Mouse (Mus musculus) hindbrain, embryonic 11.5 days (tissue): ENCODE results near the gene Hist1h1a. TPM values are rescaled to one million over a fixed set of nuclear protein-coding genes. Genes with fewer than 3 reads are reported as not detected.

Experiments used
- ATAC-seq: fragments of 200-750 bp; cut with Nextera tagmentation; 2 replicates; pipeline ENCODE4 v1.8.0; 2017; ENCODE audit warnings: mild to moderate bottlenecking, moderate TSS enrichment, moderate library complexity; ENCODE audit not compliant: low FRiP score
- DNase-seq: peaks from one replicate; pipeline ENCODE4 v3.0.0-alpha.2; 2015; ENCODE audit warnings: low spot score
- H3K27ac ChIP-seq: fragments of 300-500 bp; sonication (generic); 2 replicates; pipeline ENCODE4 v1.5.1; 2014; ENCODE audit warnings: mild to moderate bottlenecking, low read depth, low read length
- H3K27me3 ChIP-seq: fragments of 300-500 bp; sonication (generic); 2 replicates; pipeline ENCODE4 v1.6.1; 2014; ENCODE audit warnings: mild to moderate bottlenecking, low read length, moderate library complexity, mixed read lengths; ENCODE audit not compliant: control insufficient read depth, insufficient read depth
- H3K36me3 ChIP-seq: fragments of 300-500 bp; sonication (generic); 2 replicates; pipeline ENCODE4 v1.6.1; 2014; ENCODE audit warnings: mild to moderate bottlenecking, low read length, moderate library complexity, mixed read lengths; ENCODE audit not compliant: control insufficient read depth, insufficient read depth
- H3K4me1 ChIP-seq: fragments of 300-500 bp; sonication (generic); replicated peaks from 2 replicates; pipeline ENCODE4 v1.6.1; 2014; ENCODE audit warnings: low read length, mixed read lengths; ENCODE audit not compliant: control insufficient read depth, insufficient read depth
- H3K4me2 ChIP-seq: fragments of 300-500 bp; sonication (generic); replicated peaks from 2 replicates; pipeline ENCODE4 v1.6.1; 2014; ENCODE audit warnings: mild to moderate bottlenecking, low read depth, low read length
- H3K4me3 ChIP-seq: fragments of 300-500 bp; sonication (generic); 2 replicates; pipeline ENCODE4 v1.5.1; 2014; ENCODE audit warnings: low read depth, low read length
- H3K9ac ChIP-seq: fragments of 300-500 bp; sonication (generic); 2 replicates; pipeline ENCODE4 v1.6.1; 2014; ENCODE audit warnings: low read depth, low read length
- H3K9me3 ChIP-seq: fragments of 300-500 bp; sonication (generic); 2 replicates; pipeline ENCODE4 v1.6.1; 2016; ENCODE audit warnings: low read length; ENCODE audit not compliant: control insufficient read depth
- WGBS: fragments of 180-500 bp; shearing (Covaris S2); extraction: QIAGEN DNeasy Blood & Tissue Kit; methylation state at CpG from one replicate; pipeline ENCODE4 v1.1.7; 2014; 5-methylcytosine and 5-hydroxymethylcytosine counted together
- polyA plus RNA-seq: library from polyadenylated mRNA; unstranded; fragments of >200 nt; fragmentation: Nextera tagmentation; extraction: Ambion mirVana; gene quantifications from 2 replicates; pipeline ENCODE4 v1.2.1, GENCODE M21; 2014

The Hist1h1a gene
- polyA plus RNA-seq, 1 experiment from 2014 or later: 3.7 TPM

DNA sequence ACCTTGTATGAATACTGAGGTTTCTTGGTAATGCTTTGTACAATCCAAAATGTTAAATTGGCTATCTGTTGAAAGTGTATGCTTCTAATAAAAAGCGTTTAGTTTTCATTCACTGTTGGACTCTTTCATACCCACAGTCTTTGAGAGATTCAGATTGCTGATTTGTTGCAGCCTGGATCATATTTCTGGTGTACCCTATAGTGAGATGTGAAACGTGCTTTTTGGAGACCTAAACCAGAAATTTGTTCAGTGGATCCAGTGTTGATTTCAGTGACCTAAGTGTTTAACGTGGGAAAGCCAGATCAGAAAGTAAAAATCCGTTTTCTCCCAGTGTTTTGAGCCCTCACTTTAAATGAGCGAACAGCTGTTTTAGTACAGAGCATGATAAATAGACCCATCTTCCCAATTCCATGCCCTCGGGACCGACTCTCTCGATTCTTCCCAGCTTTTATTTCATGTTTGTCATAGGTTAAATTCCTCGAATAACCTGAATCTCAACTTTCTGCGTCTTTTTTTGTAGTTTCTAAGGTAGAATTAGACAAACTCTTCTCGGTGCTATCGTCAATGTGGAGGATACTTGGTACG lies 23.1 kb upstream of the Hist1h1a start:
- Histone ChIP-seq H3K9ac (peak overlapping the region; percentile 75), H3K27me3 (no peaks in the 10 kb centered on the region), H3K36me3 (no peaks in the 10 kb centered on the region), H3K9me3 (no peaks in the 10 kb centered on the region), H3K4me3 (peak overlapping the region; percentile 57), H3K4me1 (0 out of 2 replicates have a peak, but pooled peaks cover 3% of the 10 kb centered on the region), H3K27ac (peak overlapping the region; percentile 96), H3K4me2 (peak overlapping the region; percentile 96)
- no peak for ATAC-seq
- WGBS: 31% methylated on average over 13 of the region's 13 CpGs
- no peak for DNase-seq

DNA sequence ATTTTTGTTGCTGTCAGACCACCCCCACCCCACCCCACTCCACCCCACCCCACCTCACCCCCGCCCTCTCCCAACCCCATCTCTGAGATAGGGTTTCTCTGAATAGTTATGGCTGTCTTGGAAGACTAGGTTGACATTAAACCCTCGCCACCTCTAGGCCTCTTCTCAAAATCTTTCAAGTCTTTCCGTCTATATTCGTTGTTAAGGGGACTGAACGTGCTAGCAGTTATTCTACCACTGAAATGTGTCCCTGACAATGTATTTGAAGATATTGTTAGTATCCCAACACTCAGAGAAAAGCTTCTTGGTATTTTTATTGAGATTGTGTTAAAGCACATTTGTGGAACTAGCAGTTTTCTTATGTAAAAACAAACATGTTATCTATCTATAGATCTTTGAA lies 22.6 kb upstream of the Hist1h1a start:
- no peak for ATAC-seq
- peak overlapping the region; percentile 96; the same call in 1 of the 2 replicates for H3K4me2 ChIP-seq
- 47% methylated on average over 5 of the region's 5 CpGs for WGBS

DNA sequence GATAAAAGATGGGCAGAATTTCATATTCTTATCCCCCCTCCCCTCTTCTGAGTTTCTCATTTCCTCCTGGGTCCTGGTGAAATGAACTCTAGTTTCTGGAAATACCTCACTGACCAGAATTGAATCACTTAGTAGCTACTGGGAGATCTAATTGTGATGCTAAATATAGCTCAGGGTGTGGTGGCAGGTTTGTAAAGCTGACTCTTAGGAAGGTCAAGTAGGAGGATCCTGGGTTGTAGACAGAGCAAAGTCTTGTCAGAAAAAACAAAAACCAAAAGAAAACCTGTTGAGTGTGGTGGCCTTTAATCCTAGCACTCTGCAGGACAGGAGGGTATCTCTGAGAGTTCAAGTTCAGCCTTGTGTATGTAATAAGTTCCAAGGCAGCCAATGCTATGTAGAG lies 21.5 kb upstream of the Hist1h1a start:
- ATAC-seq (no peak), DNase-seq (no peak)
- Histone ChIP-seq H3K4me3 (no peak overlapping the region), H3K27me3 (no peaks in the 10 kb centered on the region), H3K9me3 (no peaks in the 10 kb centered on the region), H3K4me2 (no peak overlapping the region; the same call in 1 of the 2 replicates), H3K9ac (no peak overlapping the region), H3K4me1 (0 out of 2 replicates have a peak, but pooled peaks cover 3% of the 10 kb centered on the region), H3K27ac (no peak overlapping the region), H3K36me3 (no peaks in the 10 kb centered on the region)

More for the DNA sequence above, 22.6 kb upstream of the Hist1h1a start:
- Histone ChIP-seq H3K27ac (0 out of 2 replicates have a peak overlapping the region, but pooled peaks have one; percentile 20), H3K36me3 (no peaks in the 10 kb centered on the region), H3K9ac (peak overlapping the region; percentile 27; the same call in 1 of the 2 replicates), H3K27me3 (no peaks in the 10 kb centered on the region), H3K4me3 (no peak overlapping the region), H3K9me3 (no peaks in the 10 kb centered on the region), H3K4me1 (0 out of 2 replicates have a peak, but pooled peaks cover 3% of the 10 kb centered on the region)
- DNase-seq: no peak

DNA sequence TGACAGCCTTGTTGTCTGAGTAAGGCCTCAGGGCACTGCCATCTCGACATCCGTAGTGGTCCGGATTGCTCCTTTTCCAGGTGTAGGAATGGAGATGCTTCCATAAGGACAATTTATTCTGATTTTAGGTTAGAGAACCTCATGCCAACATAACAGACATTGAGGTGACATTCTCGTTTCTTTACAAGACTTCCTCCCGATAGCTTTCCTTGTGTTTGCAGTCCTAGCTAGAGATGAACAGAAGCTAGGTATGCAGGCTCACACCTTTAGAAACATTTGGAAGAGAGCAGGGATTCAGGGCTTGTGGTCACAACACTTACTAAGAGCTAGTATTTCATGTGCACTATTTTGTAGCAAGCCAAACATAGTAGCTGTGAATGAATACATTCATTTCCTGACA lies 20.3 kb upstream of the Hist1h1a start:
- no peaks in the 10 kb centered on the region for H3K9me3 ChIP-seq
- H3K4me3 ChIP-seq: no peak overlapping the region
- no peaks in the 10 kb centered on the region for H3K36me3 ChIP-seq
- no peak for DNase-seq
- peaks cover 7% of the 10 kb centered on the region; the same call in 1 of the 2 replicates for H3K4me1 ChIP-seq
- H3K27ac ChIP-seq: no peak overlapping the region
- H3K4me2 ChIP-seq: no peak overlapping the region
- H3K27me3 ChIP-seq: no peaks in the 10 kb centered on the region
- H3K9ac ChIP-seq: no peak overlapping the region
- no peak for ATAC-seq
- WGBS: 79% methylated on average over 5 of the region's 5 CpGs

DNA sequence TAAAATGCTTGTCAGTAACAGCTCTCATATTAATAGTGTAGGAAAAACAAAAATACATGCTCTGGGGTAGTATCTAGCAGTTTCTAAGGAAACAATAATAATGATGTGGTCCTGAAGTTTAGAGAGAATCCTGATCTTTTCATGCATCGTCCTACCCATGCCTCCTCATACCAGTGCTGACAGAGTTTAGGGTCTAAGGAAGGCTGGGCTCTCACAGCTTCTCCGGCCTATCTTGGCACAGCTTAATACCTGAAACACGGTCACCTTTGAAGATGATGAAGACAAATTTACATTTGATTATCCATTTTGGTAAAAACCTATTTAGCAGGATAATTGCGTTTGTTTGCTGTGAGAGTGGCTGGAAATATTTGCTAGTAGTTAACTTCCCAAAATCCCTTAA lies 19.5 kb upstream of the Hist1h1a start:
- 50% methylated on average over 4 of the region's 4 CpGs for WGBS
- Histone ChIP-seq H3K4me1 (peaks cover 7% of the 10 kb centered on the region; the same call in 1 of the 2 replicates), H3K27me3 (no peaks in the 10 kb centered on the region), H3K9me3 (no peaks in the 10 kb centered on the region), H3K9ac (peak overlapping the region; percentile 19; the same call in 1 of the 2 replicates), H3K4me2 (peak overlapping the region; percentile 39), H3K27ac (peak overlapping the region; percentile 66), H3K36me3 (no peaks in the 10 kb centered on the region), H3K4me3 (peak overlapping the region; percentile 30; the same call in 1 of the 2 replicates)
- ATAC-seq (no peak), DNase-seq (peak; percentile 34)

DNA sequence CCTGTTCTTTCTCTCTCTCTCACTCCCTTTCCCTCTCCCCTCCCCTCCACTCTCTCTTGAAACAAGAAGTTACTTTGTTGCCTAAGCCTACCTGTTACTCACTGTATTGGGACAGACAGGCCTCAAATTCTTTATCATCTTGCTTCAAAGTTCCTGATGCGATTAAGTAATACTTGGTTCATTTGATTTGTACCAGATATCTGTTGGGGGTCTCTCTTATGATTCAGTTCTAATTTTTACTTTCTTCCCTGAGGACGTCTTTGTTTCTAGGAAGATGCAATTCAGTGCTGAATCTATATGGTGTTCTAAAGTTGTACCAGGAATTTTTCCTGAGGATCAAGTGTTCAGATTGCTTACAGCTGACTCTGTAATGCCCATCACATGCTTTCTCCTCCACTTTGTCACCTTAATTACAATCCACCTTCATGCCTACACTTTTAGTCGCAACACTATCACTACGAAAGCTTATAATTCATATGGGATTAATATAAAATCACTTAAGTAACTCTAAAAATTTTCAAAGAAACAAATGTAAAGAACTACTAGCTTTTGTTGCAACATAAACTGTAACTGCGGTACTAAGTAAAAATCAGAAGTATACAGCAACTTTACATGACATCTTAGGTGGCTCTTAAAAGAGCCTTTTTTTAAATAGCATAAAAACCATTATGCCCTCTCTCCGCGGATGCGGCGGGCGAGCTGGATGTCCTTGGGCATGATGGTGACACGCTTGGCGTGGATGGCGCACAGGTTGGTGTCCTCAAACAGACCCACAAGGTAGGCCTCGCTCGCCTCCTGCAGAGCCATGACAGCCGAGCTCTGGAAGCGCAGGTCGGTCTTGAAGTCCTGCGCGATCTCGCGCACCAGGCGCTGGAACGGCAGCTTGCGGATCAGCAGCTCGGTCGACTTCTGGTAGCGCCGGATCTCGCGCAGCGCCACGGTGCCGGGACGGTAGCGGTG lies 18.8 kb upstream of the Hist1h1a start:
- Histone ChIP-seq H3K9ac (peak overlapping the region; percentile 32; the same call in 1 of the 2 replicates), H3K4me2 (peak overlapping the region; percentile 39), H3K4me3 (peak overlapping the region; percentile 30), H3K27ac (peak overlapping the region; percentile 66), H3K4me1 (peaks cover 7% of the 10 kb centered on the region; the same call in 1 of the 2 replicates), H3K36me3 (no peaks in the 10 kb centered on the region), H3K27me3 (no peaks in the 10 kb centered on the region), H3K9me3 (no peaks in the 10 kb centered on the region)
- DNase-seq: peak; percentile 43
- no peak for ATAC-seq
- WGBS: 2% methylated on average over 13 of the region's 36 CpGs

DNA sequence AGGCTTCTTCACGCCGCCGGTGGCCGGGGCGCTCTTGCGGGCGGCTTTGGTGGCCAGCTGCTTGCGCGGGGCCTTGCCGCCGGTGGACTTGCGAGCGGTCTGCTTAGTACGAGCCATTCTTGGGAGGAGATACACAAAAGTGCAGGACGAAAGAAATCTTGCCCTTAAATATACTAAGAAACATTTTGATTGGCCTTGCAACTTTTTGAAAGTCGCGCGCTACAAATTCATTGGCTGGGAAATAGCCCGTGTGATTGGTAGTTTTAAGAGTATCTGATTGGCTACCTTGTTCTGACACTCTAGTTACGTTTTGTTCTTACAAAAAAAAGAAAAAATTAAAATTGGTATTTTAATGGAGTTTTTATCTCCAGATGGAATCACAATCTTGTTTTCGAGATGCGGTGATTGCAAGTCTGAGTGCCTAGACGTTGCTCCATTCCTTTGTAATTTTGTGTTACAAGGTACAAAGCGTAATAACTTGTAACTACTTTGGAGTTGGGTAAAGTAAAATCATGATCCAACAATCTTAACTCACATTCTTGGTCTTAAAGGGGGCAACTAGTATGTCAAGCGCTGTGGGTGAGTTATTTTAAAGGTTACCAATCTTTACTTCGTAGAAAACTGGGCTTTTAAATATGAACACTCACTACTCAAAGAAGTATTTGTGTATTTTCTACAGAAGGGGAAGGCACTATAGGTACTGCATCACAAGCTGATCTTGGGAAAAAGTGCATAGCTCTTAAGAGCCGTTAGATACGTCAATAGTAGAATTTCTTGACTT lies 17.9 kb upstream of the Hist1h1a start, which contains the start of gene Hist1h3c:
Gene Hist1h3c, minus strand, starts transcription at position 222 of the 781 bp plus-strand sequence.
- peak within 1 kb of the TSS; percentile 31 for H3K4me3 ChIP-seq
- ATAC-seq (peak; percentile 74), DNase-seq (peak; percentile 87)
- no peaks in the 10 kb centered on the region for H3K9me3 ChIP-seq
- peaks cover 4% of the 10 kb centered on the region; the same call in 1 of the 2 replicates for H3K4me1 ChIP-seq
- peak within 1 kb of the TSS; percentile 59 for H3K4me2 ChIP-seq
- H3K36me3 ChIP-seq: no peaks in the 10 kb centered on the region
- peak within 1 kb of the TSS; percentile 93 for H3K27ac ChIP-seq
- peak within 1 kb of the TSS; percentile 40 for H3K9ac ChIP-seq
- H3K27me3 ChIP-seq: no peaks in the 10 kb centered on the region
- WGBS: 1% methylated on average over 28 of the region's 28 CpGs
